Mouse (Mus musculus) cortical plate, adult 2 months (tissue): ENCODE measurements around the gene Tiam1.

Experiments
- CTCF ChIP-seq: fragments of 200-500 bp; IDR thresholded peaks from 2 replicates; pipeline ENCODE4 v1.5.1; 2011; ENCODE audit warnings: mild to moderate bottlenecking, control low read depth, low read length; ENCODE audit not compliant: insufficient read depth; ENCODE audit errors: extremely low read depth
- POLR2A ChIP-seq: fragments of 200-500 bp; IDR thresholded peaks from 2 replicates; pipeline ENCODE4 v1.6.1; 2011; ENCODE audit warnings: mild to moderate bottlenecking, low read length, control low read depth; ENCODE audit not compliant: insufficient read depth; ENCODE audit errors: extremely low read depth

- TF ChIP-seq POLR2A (no peak), CTCF (no peak)
Measured at GRCm38 (mm10) chr16:90042874-90043273, 100.7 kb downstream of the Tiam1 start.
